Mouse (Mus musculus) skeletal muscle tissue, postnatal 0 days (tissue): Measurements from ENCODE around the gene AU041133. TPM values are rescaled to one million over a fixed set of nuclear protein-coding genes. Genes with fewer than 3 reads are reported as not detected.

Source experiments
- polyA plus RNA-seq: library from polyadenylated mRNA; unstranded; fragments of >200 nt; fragmentation: Nextera tagmentation; extraction: Ambion mirVana; gene quantifications from 2 replicates; pipeline ENCODE4 v1.2.1, GENCODE M21; 2015

Gene AU041133
- 2.6 and 2.9 TPM in 2 replicates for polyA plus RNA-seq

DNA sequence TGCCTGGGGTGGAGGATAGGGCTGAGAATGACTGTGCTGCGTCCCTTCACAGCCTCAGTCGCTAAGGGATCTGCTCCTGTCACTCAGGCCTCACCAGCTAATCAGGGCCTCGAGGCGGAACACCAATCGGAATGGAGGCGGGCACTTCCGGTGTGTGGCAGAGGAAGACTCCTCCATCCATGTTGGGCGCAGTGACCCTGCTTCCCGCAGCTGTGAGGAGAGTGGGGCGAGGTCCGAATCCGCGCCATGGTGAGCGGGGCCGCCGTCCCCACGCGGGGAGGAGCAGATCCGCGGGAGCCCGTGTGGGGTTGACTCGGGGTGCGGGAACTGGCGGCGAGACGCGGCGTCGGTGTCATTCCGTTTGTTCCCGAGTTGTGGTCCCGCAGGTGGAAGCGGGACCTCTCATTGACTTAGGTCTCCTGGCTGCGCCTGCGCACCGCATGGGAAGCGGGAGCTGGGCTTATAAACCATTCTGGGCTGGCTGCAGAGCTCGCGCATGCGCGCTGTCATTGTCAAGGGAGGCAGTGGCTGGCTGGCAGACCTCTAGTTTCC lies at the start of gene AU041133:
Gene AU041133, plus strand, starts transcription at position 164 of the 552 bp plus-strand sequence.

GRCm38 (mm10) chr10:82082728-82083621 lies 44.8 kb upstream of the AU041133 start, which contains the start of gene BC024063:
Gene BC024063, plus strand, starts transcription at chr10:82083353.

Other genes with a start within 250 kb of the AU041133 start
- 0.48 and 1.0 TPM in 2 replicates for gene Zfp781, start 197.5 kb upstream of the AU041133 start, polyA plus RNA-seq
- gene Zfp873, start 79.9 kb upstream of the AU041133 start, polyA plus RNA-seq, result 4.2 and 4.8 TPM in 2 replicates
- gene BC024063, start 44.7 kb upstream of the AU041133 start, polyA plus RNA-seq, result 1.1 and 1.3 TPM in 2 replicates
- 8.2 and 10.2 TPM in 2 replicates for gene Zfp938, start 113.3 kb downstream of the AU041133 start, polyA plus RNA-seq
- not detected in 2 replicates for gene 4932415D10Rik, start 188.6 kb downstream of the AU041133 start, polyA plus RNA-seq
- gene Gm4924, start 226.2 kb downstream of the AU041133 start, polyA plus RNA-seq, result 2.3 and 3.1 TPM in 2 replicates